Mouse (Mus musculus) layer of hippocampus, adult 11-12 months (tissue): ENCODE data around the gene Plpp3.
A peak's percentile ranks its signal among the peaks of the same experiment; 100 is the strongest.

Experiments
- DNase-seq: peaks from one replicate; pipeline ENCODE4 v3.0.0; 2022; ENCODE audit warnings: low spot score

Plpp3 gene

DNA sequence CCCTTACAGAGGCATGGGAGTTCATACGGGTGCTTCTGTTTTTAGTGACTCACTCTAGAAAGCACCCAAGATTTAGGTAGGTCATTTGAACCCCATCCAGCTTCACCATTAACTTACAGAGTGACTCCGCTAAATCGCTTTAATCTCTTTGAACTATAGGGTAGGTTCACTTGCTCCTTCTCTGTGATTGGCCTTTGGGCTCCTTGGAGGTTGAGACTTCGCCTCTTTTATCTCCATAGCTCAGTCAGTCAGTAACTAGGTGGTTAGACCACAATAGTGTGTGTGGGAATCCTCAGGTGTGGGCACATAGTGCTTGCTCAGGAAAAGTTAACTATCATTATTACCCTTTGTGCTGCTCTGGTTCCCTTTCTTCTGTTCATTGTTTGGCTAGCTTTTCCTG, 33.7 kb downstream of the Plpp3 start:
- DNase-seq, result no peak

DNA sequence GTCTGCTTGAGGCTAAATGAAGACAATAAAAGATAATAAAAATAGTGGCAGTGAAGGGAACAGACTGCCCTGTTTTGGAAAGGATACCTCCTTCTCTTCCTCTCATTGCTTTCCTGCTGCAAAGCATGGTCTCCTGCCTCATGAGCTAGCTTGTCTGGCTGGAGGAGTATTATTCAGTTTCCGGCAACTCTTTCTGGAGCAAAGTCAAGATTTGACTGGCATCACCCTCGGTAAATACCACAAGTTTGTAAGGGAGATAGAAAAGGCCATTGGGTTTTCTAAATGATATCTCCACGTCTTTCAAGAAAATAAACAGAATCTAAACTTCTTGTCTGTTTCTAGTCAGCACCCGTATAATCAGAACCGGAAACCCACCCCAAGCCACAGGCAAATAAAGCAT, 34.4 kb downstream of the Plpp3 start:
- DNase-seq, result no peak

DNA sequence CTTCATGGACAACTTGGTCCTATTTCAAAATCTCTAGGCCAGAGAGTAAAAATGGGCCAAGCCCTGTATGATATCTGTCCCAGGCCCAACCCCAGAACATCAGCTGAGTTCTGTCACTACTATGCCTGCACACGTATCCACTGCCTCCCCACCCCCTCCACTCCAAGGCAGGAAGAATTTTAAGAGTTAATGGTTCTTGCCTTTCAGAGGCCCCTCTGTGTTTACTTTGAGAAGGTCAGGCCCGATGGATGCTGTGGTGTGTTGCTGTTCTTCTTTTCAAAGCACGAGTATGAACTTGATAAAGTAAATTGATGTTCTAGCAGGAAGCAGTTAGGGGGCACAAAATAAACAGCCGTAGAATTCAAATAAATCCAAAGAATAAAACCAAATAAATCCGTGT, 35.5 kb downstream of the Plpp3 start:
- DNase-seq, result no peak

DNA sequence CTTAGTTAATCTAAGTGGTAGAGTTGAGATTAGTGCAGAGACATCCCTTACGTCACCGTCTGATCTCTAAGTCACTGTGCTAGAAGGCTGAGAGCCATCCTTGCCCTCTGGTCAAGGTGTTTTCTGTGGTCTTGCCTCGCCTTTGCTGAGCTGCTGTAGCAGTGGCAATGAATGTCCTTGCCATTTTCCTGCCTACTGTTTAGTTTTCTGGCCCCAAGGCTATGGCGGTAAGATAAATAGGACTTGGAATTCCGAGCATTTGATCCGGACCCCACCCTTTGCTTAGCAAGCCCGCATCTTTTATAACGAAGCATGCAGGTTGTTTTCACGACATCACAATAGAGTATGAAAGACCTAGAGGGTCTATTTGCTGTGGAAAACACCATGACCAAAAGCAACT, 38.1 kb downstream of the Plpp3 start:
- DNase-seq, result no peak

DNA sequence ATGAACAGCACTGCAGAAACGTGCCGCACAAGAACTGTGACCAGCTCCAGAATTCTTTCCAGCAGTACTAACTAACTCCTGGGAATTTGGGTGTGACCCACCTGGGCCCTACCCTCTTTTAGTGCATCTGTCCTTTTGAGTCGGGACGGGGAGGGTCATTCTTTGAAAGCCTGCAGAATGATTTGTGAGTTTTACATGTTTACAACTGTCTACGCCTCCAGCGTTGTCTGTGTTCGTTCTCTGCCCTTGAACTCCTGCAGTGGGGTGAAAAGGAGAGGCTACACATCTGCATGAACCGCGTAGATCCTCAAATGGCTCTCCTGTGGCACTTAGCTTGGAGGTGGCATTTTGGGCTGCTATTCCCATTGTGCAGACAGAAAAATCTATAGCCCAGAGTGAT, 39.0 kb downstream of the Plpp3 start:
- no peak for DNase-seq

DNA sequence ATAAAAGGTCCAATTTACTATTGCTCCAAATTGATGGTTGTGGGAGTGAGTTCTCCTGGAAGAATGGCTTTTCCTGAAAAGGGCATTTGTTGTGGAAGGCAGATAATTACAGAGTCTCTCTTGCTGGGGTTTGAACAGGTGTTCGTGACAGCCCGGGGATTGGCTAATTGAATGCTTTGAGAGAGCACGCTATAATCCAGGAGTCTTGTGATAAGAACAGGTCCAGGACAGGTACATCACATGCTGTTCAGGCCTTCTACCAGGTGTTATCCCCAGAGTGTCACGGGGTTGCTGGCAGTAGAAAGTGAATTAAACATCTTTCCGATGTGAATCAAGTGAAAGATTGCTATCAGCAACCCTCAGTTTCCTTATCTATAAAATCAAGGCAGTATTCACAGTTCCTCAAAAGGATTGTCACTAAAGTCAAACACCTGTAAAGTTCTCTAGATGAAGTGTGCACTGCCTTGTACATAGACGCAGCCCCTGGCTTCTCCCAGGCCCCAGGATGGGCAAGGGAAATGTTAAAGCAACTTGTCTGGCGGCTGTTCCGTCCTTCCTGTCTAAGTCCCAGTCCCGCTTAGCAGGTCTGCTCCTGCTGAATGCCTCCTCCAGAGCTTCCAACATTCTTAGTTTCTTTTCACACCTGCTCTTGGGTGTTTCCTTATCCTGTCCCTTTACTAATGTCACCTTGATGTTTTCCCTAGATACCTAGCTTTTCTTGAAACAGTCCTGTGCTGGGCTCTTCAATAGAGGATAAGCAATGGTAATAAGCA, 40.0 kb downstream of the Plpp3 start:
- DNase-seq, result no peak

DNA sequence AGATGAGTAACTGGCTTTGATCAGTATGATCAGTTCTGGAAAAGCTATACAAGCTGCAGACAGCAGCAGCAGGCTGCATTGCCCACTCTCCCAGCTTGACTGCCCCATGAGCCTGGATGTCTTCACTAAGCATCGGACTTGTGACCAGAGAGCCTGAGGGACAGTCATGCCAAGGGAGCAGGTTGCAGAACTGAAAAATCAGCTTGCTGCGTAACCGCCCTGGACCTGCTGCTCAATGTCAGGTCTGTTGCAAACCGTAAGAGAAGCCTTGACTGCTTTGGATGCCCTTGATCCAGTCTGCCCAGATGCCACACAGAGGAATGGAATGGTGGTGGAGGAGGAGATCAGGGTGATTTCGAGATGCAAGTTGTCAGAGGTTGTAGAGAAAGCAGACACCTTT, 41.5 kb downstream of the Plpp3 start:
- no peak for DNase-seq

DNA sequence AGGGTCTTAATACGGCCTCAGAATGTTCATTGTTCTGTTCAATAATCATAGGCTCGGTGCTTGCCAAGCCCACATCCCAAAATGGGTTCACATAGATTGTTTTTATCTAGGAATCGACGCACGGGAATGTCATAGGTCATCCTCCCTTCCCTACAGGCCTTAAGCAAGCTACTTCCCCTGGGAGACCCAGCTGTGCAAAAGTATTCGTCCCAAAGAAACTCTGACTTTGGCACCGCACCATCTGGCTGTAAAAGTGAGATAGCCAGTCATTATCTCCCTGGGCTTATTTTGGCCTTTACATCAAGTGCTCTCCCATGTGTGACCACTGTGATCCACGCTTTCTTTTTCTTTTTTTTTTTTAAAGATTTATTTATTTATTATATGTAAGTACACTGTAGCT, 42.2 kb downstream of the Plpp3 start:
- DNase-seq, result no peak

DNA sequence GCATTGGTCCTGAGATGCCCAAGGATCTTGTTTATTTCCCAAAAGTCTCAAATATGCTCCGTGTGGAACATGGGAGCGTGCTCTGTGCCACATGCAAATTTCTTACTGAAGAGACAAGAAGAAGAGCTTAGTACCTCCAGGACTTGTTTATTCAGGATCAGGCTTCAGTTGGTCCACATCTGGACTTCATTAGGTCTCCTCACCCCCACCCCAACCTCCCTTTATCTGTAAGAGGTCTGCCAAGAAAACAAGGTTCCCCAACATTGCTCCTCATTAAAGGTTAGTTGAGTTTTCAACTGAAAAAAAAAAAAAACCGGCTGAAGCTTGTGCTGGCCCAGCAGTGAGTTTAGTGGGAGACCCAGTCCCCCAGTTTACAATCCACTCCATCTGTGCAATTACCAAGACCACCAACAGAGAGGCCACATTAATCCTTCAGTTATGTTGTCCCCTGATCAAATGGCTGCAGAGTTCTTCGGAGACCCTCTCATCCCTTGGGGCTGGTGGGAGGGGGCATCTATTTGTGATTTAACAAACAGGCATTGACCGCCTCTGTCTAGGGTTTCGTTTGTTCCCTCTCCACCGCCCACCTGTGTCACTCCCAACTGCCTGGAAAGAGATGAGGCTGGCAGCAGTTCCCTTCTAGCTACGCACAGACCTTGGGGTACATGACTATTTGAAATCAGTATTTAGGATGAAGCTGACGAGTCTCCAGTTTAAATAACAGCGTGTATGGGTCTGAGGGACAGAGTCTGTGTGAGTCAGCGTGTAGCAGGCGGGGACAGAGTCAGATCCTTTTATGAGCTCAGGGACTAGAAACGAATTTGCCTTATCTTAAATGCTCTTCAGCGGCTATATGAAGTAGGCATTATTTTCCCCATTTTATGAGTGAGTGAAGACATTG, 43.7 kb downstream of the Plpp3 start:
- DNase-seq, result no peak

DNA sequence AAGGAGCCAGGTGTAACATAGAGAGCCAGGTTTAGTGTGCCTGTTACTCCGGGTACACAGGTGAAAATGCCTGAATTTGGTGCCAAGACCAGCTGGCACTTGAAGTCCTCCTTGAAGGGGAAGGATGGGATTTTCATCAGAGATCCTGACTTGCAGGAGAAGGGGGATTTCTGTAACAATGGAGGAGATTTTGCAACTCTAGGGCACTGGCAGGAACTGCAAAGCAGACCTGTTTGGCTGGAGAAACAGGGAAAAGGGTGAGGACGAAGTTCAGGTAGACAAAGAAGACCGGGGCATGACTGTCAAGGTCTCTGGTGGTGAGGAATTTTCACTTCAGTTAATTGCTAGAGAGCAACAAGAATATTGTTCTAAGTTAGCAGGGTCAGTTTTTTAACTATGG, 45.3 kb downstream of the Plpp3 start:
- DNase-seq, result no peak

DNA sequence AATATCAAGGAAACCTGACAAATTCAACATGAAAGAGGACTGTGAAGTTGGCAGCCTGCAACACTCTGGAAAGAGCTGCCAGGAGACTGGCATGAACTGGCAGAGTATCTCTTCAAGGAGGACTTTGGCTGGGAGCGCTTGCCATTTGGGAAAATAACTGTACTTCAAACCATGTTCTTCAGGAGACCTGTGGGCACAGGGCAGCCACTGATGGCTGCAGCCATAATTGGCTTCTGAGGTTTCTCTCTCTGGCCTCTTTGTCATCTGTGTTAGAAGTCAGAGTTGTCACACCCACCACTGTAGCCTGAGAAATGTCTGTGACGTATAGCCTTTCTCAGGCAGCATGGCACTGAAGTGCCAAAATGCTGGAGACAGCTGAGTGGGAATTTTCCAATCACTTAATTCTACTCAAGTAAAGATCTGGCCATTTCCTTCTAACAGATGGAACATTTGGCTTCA, 46.2 kb downstream of the Plpp3 start:
- peak; percentile 16 for DNase-seq

DNA sequence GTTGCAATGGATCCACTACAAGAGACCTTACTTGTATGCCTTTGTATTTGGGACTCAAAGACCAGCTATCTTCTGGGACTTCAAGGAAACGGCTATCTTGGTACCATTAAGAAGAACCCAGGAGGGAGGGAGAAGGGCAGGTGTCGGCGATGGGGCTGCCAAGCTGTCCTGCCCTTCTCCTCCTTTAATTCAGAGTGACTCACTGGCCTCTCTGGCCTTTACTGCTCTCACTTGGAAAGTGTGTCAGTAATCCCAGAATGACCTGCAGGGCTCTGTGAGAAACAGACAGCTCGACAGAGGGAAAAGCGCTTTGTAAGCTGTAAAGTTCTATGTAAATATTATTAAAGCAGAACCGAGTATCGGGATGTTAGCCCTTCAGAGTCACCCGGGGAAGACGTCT, 46.9 kb downstream of the Plpp3 start:
- no peak for DNase-seq

DNA sequence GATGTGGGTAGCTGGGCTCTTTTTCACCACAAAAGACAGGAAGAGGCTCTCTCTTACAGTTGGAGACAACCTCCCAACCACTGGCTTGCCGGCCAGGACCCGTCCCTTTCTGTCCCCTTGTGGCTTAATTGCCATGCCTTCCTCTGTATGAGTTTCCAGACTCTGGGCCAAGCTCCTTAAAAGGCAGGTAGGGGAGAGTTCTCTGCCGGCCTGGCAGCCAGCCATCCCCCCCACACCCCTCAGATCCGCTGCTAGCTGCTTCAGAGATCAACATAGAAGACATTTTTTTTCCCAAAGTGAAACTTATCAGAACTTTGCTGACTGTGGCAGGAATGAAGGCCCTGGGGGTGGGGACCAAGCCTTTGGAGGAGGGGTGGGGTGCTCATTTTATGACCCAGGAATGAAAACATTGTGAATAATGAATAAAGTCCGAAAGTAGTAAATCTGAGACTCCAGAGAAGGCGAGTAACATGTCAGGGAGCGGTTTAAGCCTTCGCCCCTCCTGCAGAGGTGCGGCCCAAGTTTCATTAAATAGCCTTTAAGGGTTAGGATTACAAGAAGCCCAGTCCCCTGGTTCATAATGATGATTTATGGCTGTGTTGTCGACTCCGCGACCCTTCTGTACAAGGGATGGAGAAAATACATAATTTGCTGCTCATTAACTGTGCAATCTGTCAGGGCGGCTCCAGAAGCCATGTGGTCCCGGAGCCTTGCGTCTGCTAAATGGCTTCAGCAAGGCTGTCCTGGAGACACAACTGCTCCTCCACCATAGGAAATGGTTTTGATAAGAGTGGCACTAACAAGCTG, 48.1 kb downstream of the Plpp3 start:
- no peak for DNase-seq

DNA sequence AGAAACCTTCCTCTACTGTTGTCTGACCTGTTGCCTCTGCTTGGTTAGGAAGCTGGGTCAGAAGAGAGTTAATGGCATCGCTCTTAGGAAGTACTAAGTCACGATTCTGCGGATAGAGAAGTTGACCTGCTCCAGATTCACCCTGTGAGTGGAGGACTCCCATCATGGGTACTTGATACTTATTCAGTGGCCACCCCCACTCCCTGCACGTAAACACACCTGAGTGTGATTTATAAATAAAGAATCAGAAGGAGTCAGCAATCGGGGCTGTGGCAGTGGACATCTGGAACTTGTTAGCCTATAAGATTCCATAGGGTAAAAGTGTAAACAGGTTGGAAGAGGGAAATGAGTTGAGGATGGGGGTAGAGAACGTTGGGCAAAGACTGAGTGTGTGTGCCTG, 49.0 kb downstream of the Plpp3 start:
- DNase-seq, result no peak

DNA sequence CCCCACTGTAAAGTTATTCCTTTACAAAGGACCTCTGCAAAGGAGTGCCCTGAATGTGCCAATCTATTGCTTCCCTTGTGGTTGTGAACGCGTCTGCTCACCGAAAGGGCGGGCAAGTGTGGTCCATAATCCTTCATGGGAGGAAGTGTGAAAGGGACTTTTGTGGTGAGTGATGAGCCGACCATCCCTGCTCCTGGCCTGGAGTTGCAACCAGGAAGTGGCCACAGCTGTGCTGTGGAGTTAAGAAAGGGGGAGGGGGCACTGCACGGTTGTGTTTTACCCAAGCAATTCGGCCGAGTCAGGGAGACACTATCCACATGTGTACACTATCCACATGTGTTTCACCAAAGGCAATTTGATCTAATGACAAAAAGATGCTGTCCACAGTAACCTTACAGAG, 49.8 kb downstream of the Plpp3 start:
- DNase-seq, result no peak

DNA sequence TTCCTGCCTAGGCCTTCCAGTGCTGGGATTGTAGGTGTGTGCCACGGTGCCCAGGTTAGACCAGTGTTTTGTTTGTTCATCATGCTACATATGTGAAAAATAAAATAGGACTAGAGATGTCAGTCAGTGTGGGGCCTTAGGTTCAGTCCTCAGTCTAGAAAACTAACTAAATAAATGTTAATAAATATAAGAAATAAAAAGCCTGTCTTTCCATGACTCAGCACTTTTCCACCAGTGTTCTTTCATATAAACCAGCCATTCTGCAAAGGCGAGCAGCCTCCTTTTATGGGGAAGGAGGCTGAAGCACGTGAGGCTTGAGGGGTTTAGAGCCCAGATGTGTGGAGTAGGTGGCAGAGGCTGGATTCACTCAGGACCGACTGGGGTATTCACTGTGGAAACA, 50.5 kb downstream of the Plpp3 start:
- no peak for DNase-seq

DNA sequence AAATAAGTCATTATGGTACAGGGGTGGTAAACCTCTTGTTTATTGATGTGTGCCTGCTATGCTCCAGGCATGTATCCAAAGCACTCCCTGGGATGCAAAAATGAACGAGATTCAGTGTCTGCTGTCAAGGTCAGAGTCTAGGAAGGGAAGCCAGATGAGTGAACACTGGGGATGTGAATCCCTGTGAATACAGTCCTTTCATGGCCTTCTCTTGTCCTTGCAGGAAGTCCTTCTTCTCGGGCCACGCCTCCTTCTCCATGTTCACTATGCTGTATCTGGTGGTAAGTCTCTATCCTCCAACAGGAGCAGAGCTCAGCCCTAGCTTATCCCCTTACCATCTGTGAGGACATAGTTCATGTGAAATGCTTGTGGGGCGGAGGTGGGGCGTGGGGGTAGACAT, 51.8 kb downstream of the Plpp3 start:
- DNase-seq, result no peak

DNA sequence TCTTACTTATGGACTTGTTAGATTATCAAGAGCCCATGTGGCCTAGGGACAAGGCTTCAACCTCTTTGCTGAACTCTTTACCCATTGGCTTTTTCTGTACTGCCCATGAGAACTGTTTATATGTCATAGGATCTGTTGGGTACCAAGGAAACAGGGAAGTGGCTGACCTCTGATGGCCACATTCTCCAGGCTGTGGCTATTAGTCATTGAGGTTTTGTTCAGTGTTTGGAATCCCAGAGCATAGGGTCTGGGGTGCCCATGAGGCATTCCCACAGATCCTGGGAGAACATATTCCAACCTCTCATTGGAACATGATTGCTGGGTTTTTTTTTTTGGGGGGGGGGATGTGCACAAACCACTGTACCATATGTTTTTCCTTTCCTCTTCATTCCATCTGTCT, 56.2 kb downstream of the Plpp3 start:
- no peak for DNase-seq

DNA sequence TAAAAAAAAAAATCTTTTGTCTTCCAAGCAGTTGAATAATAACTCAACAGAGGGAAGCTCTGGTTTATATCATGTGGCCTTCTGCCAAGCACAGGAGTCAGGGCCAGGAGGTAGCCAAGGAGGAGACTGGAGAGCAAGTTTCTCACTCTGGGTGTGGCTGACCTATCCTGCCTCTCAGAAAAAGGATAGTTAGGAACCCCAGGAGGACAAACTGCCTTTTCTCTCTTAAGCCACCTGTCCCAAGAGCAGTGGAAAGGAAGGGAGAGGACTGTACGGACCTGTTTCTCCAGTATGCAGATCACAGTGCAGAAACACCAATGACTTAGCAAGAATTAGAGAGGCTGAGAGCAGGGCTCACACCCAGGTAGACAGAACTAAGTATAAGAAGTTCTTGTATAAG, 57.3 kb downstream of the Plpp3 start:
- no peak for DNase-seq

DNA sequence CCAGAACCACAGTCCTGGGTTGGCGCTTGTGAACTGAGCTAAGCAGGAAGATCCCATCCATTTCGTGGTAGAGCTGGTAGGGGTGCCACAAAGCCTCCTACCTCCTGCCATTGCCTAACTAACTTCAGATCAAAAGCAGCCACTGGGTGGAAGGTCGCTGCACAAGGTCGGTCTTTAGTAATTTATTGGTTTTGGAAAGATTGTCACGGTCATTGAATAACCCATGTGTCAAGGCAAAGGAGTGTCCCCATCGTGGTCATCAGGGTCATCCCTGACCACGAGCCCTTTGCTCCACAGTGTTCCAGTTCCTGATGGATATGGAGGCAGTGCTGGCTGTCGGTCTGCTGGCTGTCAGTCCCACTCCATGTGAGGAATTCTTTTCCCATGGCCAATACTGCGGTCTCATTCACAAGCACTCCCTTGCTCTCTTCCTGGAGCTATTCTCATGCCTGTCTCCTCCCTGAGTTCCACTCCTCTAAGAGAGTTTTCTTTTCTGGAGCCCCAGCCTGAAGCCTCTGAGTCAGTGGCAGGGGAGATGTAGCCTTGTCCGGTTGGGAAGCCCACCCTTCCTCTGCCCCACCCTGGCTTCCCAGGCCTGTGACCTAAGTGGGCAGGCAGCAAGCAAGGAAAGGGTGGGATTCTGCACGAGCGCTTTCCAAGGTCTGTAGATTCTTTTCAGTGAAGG, 58.7 kb downstream of the Plpp3 start:
- no peak for DNase-seq

DNA sequence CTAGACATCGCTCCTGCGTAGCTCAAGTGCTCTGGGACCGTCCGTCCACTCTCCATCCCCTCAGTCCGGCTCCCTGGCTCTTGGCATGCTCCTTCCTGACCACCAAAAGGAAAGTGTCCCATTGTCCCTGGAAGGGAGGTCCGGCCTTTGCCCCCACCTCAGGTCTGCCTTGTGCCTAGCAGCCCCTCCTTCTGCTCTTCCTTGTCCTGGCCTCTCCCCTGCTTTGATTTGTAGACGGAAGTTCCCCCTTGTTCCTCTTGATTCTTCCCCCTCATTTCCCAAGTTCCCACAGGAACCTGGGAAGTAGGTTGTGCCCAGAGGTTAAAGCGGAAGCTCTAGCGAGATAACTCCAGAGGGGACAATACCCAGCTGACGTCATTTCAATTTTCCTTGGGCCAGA, 61.1 kb downstream of the Plpp3 start:
- no peak for DNase-seq

DNA sequence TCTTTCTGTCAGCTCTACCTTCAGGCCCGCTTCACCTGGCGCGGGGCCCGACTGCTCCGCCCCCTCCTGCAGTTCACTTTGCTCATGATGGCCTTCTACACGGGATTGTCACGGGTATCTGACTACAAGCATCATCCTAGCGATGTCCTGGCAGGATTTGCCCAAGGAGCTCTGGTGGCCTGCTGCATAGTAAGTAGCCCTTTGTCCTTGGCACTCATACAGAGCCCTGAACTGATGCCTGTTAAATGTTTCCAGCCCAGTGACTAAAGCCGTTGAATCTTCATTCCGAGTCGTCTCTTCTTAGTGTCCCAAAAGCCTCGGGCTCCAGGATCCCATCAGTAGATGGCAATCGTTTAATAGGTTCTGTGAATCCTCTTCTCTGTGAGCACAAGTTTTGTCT, 62.2 kb downstream of the Plpp3 start:
- no peak for DNase-seq
